Mouse (Mus musculus) small intestine, adult 2 months (tissue): ENCODE measurements around the gene Tnfsf11. TPM values are rescaled to one million over a fixed set of nuclear protein-coding genes. Genes with fewer than 3 reads are reported as not detected.

Experiments
- H3K27ac ChIP-seq: fragments of 200-500 bp; 2 replicates; pipeline ENCODE4 v1.5.1; 2012; ENCODE audit warnings: low read depth, low read length, control low read depth, inconsistent platforms; ENCODE audit not compliant: insufficient read depth
- H3K27me3 ChIP-seq: fragments of 200-500 bp; 2 replicates; pipeline ENCODE4 v1.6.1; 2012; ENCODE audit warnings: mild to moderate bottlenecking, moderate library complexity, low read length, inconsistent platforms; ENCODE audit not compliant: control insufficient read depth, insufficient read depth
- H3K36me3 ChIP-seq: fragments of 200-500 bp; 2 replicates; pipeline ENCODE4 v1.6.1; 2012; ENCODE audit warnings: mild to moderate bottlenecking, low read length, control low read depth, inconsistent platforms; ENCODE audit not compliant: control insufficient read depth, insufficient read depth
- H3K4me1 ChIP-seq: fragments of 200-500 bp; 2 replicates; pipeline ENCODE4 v1.6.1; 2012; ENCODE audit warnings: low read length, inconsistent platforms, mixed read lengths; ENCODE audit not compliant: control insufficient read depth, insufficient read depth, insufficient read length
- H3K4me3 ChIP-seq: fragments of 200-500 bp; 2 replicates; pipeline ENCODE4 v1.5.1; 2012; ENCODE audit warnings: low read depth, mild to moderate bottlenecking, control low read depth, inconsistent platforms, low read length, moderate library complexity
- CTCF ChIP-seq: fragments of 200-500 bp; IDR thresholded peaks from 2 replicates; pipeline ENCODE4 v1.5.1; 2012; ENCODE audit warnings: low read depth, mild to moderate bottlenecking, control low read depth, inconsistent platforms, low read length, moderate library complexity, mixed read lengths; ENCODE audit not compliant: insufficient replicate concordance, insufficient read length; ENCODE audit errors: extremely low read depth
- POLR2A ChIP-seq: fragments of 200-500 bp; IDR thresholded peaks from 2 replicates; pipeline ENCODE4 v1.6.1; 2012; ENCODE audit warnings: low read depth, mild to moderate bottlenecking, control low read depth, inconsistent platforms, low read length, moderate library complexity
- WGBS: fragments of 180-500 bp; shearing (Covaris S2); methylation state at CpG from one replicate; pipeline ENCODE4 v1.1.7; 2018; 5-methylcytosine and 5-hydroxymethylcytosine counted together
- polyA plus RNA-seq: library from polyadenylated mRNA; depleted of rRNA; stranded (reverse); fragments of >200 nt; gene quantifications from 2 replicates; pipeline ENCODE4 v1.2.3, GENCODE M21; 2012; rRNA removed

Gene Tnfsf11
- polyA plus RNA-seq, result 0.38 and 0.56 TPM in 2 replicates

DNA sequence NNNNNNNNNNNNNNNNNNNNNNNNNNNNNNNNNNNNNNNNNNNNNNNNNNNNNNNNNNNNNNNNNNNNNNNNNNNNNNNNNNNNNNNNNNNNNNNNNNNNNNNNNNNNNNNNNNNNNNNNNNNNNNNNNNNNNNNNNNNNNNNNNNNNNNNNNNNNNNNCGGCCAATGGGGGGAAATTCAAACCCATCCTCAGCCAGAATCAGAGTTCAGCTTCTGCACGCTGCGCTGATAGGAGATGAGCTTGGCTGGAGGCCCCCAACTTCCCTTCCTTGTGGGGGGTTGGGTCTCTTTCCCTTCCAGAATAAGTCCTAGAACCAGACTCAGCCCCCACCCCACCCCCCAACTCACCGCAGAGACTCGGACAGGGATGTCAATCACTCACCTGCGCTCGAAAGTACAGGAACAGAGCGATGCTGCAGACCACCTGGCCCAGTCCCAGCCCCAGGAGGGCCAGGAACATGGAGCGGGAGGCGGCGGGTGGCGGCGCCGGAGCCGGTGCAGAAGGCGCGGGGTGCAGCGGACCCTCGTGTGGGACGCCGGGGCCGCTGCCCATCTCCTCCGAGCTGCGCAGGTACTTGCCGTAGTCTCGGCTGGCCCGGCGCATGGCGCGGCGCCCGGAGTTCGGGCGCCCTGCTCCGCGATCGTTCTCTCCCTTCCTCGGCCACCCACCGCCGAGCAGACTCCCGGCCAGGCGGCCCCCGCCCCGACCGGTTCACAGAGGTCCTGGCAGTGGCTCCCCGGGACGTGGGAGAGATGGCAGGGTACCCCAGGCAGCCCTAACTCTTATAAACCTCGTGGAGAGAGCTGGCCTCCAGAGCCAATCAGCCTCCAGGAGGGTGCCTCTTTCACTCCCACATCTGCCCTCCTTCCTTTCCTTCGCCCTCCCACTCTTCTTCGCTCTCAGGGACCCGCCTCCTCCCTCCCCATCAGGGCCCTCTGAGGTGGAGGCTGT lies at the start of gene Tnfsf11:
Tnfsf11 (minus strand) TSS at position 758 of the 952 bp plus-strand sequence.
- 3% methylated on average over 50 of the region's 51 CpGs for WGBS
- Histone ChIP-seq H3K4me1 (no peaks in the 10 kb centered on the region), H3K4me3 (peak within 1 kb of the TSS; percentile 42), H3K27ac (no peak within 1 kb of the TSS), H3K36me3 (no peaks in the 10 kb centered on the region), H3K27me3 (peaks cover 14% of the 10 kb centered on the region; the same call in 1 of the 2 replicates)
- TF ChIP-seq POLR2A (no peak), CTCF (no peak)

DNA sequence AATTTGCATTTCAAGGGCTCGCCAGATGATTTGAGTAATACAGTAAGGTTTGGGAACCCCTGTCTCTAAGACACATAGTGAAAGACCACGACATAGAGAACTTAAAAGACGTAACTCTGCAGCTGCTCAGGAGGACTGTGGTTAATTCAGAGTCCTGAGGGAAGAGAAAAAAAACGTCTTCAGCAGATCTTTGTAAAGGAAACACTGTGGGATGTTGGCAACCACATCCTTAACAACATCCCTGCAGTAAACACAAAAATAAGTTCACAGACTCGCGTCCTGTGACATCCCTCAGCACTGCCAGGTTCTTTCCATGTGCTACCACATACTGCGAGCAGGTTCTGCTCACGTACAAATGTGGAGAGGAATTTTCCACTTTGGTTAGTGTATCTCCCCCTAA lies 48.9 kb upstream of the Tnfsf11 start:
- 60% methylated on average over 8 of the region's 8 CpGs for WGBS
- no peaks in the 10 kb centered on the region for H3K36me3 ChIP-seq
- no peaks in the 10 kb centered on the region for H3K27me3 ChIP-seq
- H3K4me3 ChIP-seq, result no peak overlapping the region
- H3K4me1 ChIP-seq, result no peaks in the 10 kb centered on the region
- TF ChIP-seq POLR2A (no peak), CTCF (no peak)
- no peak overlapping the region for H3K27ac ChIP-seq

DNA sequence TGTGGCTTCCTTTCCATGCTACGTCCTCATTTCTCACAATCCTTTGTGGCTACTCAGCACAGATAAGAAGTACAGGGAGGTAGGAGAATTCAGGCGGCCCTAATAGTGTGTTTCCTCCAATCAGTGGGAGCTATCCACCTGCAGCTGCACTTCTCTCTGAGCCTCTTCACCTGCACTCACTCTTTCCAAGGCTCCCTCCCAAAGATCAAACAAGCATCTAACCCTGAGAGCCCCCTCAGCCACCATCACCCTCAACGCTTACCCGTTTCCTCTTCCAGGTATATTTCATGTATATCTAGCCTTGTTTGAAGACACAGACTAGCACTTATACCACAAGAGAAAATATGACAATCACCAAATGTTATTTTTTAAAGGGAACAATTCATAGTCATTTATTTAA lies 47.5 kb upstream of the Tnfsf11 start:
- H3K27ac ChIP-seq, result no peak overlapping the region
- no peak for TF ChIP-seq CTCF
- TF ChIP-seq POLR2A, result no peak
- no peaks in the 10 kb centered on the region for H3K36me3 ChIP-seq
- no peaks in the 10 kb centered on the region for H3K27me3 ChIP-seq
- no peaks in the 10 kb centered on the region for H3K4me1 ChIP-seq
- no peak overlapping the region for H3K4me3 ChIP-seq
- 49% methylated on average over 4 of the region's 4 CpGs for WGBS

DNA sequence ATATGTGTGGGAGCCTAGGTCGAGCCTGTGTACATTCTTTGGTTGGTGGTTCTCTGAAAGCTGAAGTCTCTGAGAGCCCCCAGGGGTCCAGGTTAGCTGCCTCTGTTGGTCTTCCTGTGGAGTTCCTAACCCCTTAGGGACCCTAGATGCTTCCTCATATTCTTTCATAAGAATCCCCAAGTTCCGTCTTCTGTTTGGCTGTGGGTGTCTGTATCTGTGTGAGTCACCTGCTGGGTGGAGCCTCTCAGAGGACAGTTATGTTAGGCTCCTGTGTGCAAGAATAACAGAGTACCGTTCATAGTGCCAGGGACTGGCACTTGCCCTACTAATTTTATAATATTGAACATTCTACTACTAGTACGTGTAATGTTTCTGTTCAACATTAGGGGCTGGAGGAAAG lies 45.0 kb upstream of the Tnfsf11 start:
- Histone ChIP-seq H3K4me1 (no peaks in the 10 kb centered on the region), H3K27me3 (no peaks in the 10 kb centered on the region), H3K27ac (no peak overlapping the region), H3K36me3 (no peaks in the 10 kb centered on the region), H3K4me3 (no peak overlapping the region)
- 61% methylated on average over 4 of the region's 4 CpGs for WGBS
- no peak for TF ChIP-seq CTCF
- no peak for TF ChIP-seq POLR2A

DNA sequence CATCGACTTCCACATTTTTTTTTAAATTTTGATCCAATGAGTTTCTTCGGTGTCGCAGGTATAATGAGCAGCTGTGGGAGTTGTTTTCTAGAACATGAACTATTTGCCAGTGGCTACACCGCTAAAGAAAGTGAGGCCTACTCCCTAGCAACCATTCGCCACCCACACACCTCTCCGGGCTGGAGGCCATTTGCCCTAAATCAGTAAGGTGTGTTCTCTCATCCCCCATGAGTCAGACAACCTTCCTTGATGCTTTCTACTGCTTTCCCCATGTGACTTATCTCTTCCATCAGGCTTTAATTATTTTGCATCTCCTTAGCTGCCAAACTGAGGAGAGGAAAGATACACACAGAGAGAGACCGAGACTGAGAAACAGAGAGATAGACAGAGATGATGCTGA lies 43.7 kb upstream of the Tnfsf11 start:
- no peak for TF ChIP-seq CTCF
- no peak for TF ChIP-seq POLR2A
- no peak overlapping the region for H3K4me3 ChIP-seq

DNA sequence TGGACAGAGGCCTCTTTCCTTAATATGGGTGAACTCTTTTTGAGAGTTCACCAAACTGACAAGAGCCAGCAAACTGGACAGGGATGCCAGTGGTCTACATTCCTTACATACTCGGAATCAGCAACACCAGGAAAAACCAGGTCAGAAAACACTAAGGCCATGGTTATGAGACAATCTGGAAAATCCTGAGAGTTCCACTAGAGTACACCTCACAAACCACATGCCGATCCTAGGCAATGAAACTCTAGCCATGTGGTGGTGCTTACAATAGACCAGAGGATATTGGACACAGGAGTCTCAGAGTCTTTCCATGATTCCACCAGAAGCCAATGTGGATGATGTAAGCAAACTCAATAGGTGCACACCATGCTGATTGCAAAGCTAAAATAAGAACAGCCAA lies 39.9 kb upstream of the Tnfsf11 start:
- no peaks in the 10 kb centered on the region for H3K27me3 ChIP-seq
- TF ChIP-seq CTCF (no peak), POLR2A (no peak)
- 81% methylated on average over 2 of the region's 2 CpGs for WGBS
- H3K4me1 ChIP-seq, result no peaks in the 10 kb centered on the region
- H3K27ac ChIP-seq, result no peak overlapping the region
- H3K36me3 ChIP-seq, result no peaks in the 10 kb centered on the region
- H3K4me3 ChIP-seq, result no peak overlapping the region

More for the DNA sequence above, 43.7 kb upstream of the Tnfsf11 start:
- H3K27me3 ChIP-seq, result no peaks in the 10 kb centered on the region
- H3K27ac ChIP-seq, result no peak overlapping the region
- no peaks in the 10 kb centered on the region for H3K36me3 ChIP-seq
- no peaks in the 10 kb centered on the region for H3K4me1 ChIP-seq
- WGBS, result 88% methylated on average over 7 of the region's 7 CpGs

DNA sequence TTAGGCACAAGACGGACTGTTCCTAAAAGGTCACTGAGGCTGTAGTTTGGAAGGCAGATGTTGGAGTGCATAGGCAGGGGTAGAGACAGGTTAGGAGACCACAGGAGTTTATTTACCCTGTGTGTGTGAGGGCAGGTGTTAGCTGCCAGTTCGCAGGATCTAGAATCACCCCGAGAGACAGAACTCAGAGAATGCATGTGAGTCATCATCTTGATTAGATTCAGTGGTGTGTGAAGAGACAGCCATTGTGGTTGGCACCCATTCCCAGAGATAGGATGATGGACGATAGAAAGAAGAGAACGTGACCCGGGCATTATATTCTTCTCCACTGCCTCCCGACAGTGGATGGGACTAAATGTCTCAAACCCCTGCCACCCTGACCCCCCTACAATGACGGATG lies 35.2 kb upstream of the Tnfsf11 start:
- TF ChIP-seq CTCF (no peak), POLR2A (no peak)
- Histone ChIP-seq H3K4me3 (no peak overlapping the region), H3K4me1 (no peaks in the 10 kb centered on the region), H3K27ac (no peak overlapping the region), H3K27me3 (no peaks in the 10 kb centered on the region), H3K36me3 (no peaks in the 10 kb centered on the region)
- 63% methylated on average over 8 of the region's 8 CpGs for WGBS
